Mouse (Mus musculus) kidney, postnatal 4 days (tissue): Measurements from ENCODE around the gene Apmap.
A peak's percentile ranks its signal among the peaks of the same experiment; 100 is the strongest.

Experiments used
- DNase-seq, 2 experiments: peaks; one replicate each; pipeline ENCODE4 v3.0.0; 2021; ENCODE audit warnings: mixed read lengths in 2 of 2

Gene Apmap

DNA sequence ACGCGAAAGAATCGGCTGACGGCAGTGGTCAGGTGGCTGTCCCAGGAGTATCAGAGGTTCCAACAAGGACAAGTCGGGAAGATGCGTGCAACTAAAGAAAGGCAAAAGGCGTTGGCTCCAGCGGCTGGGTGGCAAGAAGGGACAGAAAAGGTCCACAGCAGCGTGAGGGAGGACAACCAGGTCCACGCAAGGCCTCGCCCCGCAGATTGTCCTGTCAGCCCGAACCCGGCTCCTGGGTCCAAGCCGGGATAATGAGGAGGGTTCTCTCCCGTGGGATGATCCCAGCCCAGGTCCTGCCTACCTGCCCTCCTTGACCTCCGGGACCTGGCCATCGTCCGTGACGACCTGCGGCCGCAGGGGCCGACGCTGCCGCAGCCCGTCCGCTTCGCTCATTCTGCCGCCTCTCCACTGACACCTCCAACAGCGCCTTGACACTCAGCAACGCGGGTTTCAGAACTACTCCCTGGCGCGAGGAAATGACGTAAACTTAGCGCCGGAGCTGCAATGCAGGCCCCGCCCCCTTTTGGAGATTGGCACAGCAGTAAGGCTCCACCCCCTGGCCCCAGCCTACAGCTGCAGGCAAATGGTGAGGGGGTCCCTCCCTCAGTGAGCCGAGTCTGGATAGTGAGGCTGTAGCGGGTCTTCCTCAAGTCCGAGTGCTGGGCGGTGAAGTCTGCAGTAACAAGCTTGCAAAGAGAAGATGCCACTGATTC is at the start of gene Apmap:
TSS of gene Apmap (minus strand) at position 481 of the 713 bp plus-strand sequence.
- DNase-seq: peak; percentile 98 to 99

DNA sequence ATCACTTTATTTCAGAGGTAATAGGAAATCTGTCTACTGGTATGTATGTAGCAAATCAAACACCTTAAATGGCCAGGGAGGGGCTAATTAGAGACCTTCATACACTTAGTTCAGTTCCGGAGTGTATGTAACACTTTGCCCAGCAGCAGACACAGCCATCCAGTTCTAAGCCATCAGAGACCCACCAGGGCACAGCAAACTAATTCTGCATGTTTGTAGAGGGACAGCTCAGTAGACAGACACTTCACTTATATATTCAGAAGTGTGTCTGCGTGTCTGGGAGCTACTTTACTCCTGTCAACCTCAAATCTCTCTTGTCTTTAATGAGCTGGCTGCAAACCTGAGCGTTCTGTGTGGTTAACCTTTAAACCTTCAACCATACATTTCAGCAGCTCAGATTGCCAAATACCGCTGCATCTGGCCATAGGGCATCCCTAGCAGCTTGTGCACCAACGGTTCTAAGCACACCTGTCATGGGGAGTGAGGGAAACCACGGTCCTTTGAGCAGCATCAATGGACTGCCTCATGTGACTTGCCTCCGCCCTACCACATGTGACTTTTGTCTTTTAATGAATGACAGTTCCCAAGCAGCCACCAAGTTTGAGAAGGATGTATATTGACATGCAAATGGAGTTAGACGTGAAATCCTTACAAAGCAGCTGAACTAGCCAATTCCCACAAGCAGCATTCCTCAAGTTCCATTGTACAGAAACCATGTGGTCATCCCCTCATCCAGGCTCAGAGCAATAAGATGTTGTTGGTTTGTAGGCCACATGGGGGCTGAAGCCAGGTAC is 48.8 kb upstream of the Apmap start:
- peak in 1 of 2 experiments; percentile 24 for DNase-seq

- no peak for DNase-seq
Measured at GRCm38 (mm10) chr2:150656112-150656511, 47.7 kb upstream of the Apmap start.

DNA sequence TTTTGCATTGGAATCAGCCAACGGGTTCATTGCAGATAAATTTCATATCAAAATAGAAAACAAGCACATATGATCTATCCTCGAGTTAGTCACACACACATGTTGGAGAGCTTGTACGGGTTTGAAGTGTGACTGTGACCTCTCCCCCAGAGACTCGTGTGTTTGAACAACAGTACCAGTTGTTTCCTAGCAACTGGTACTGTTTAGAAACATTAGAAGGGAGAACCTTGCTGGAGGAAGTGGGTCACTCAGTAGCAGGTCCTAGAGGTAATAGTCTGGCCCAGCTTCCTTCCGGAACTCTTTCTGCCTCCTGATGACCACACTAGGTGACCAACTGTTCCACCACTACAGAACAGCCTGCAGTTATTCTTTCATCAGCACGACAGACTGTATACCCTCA is 46.9 kb upstream of the Apmap start:
- DNase-seq: no peak

- no peak for DNase-seq
Measured at GRCm38 (mm10) chr2:150654814-150655213, 46.4 kb upstream of the Apmap start.

DNA sequence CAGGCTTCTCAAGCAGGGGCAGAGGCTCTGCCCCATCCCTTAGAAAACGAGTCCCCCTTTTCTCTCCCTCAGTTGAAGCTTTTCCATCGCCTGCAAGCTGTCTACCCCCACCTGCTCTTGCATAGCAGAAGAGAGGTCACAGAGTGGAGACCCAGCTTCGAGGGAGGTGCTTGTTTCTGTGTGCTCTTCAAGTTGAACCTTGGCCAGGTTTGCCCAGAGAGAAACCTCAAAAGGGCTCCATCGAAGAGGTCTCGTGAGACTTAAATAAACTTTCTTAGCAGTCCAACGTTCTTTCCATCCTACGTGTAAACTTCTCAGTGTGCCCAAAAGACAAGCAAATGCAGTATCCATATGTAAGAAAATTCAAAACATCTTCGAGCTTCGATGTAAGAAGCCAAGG is 43.0 kb upstream of the Apmap start:
- no peak for DNase-seq

DNA sequence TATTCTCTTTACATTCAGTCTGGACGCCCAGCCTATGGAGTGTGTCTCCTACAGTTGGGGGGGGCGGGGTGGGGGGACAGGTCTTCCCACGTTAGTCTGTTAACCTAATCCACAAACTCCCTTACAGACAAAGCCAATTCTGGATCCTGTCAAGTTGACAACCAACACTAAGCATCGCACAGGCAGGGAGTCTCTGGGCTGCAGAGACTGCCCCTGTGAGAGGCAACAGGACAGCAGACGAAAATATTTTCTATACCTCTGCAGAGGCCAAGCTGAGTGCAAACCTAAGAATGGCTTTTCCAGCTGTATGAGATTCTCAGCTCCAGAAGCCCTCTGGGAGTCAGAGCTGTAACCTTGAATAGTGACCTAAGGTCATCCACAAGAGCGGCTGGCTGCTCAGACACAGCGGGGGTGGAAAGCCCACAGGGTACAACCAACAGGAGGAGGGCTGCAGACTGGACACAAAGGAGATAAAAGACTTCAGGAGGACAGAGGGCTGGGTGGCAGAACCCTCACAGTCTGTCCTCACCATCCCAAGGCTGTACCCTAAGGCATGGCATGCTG is 42.2 kb upstream of the Apmap start:
- DNase-seq: no peak

GRCm38 (mm10) chr2:150648300-150648895 is 40.0 kb upstream of the Apmap start:
- DNase-seq: no peak

GRCm38 (mm10) chr2:150647681-150648299 is 39.4 kb upstream of the Apmap start:
- DNase-seq: no peak

- no peak for DNase-seq
Measured at GRCm38 (mm10) chr2:150646411-150647121, 38.2 kb upstream of the Apmap start.

- DNase-seq: no peak
Measured at GRCm38 (mm10) chr2:150645225-150645624, 36.9 kb upstream of the Apmap start.

- DNase-seq: no peak
Measured at GRCm38 (mm10) chr2:150643726-150644415, 35.5 kb upstream of the Apmap start.

GRCm38 (mm10) chr2:150643166-150643565 is 34.8 kb upstream of the Apmap start:
- no peak for DNase-seq

DNA sequence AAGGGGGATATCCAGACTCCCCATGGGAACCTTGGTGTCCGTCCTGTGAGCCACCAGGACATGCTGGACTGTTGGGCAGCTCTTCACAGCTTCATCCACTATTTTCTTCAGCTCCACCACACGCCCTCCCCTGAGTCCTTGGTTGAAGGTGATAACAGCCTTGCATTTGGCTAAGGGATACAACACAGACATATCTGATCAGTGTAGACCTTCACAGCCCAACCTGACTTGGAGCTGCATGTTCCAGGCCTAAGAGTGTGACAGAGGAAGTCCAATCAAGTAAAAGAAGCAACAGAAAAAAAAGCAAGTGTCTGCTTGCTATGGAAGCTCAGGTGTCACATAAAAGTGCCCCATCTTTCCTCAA is 30.0 kb upstream of the Apmap start:
- DNase-seq: no peak

DNA sequence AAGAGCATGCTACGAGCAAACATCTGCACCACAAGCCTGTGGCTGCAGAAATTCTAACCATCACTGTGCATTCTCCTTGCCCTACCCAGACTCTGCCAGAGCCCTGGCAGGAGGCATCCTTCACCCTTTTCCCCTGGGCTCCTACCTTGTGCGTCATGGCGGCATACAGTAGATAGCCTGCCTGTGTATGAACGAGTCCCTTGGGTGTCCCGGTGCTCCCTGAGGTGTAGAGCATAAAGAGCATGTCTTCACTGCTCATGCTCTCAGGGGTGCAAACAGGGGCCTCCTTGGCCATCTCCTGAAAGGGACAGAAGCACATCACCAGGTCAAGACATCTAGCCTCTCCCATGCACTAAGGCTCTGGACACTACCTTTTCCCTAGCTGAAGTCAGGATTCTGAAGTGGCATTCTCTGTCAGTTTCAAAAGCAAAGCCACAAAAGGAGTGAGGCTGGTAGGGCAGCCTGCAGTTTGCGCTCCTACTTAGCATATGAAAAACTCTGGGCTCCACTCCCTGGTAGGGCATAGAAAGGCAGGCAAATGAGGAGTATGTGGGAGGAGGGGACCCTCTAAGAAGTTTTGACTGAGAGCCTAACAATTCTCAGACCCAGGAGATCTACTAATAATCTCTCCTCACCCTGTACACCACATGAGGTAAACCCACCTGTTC is 29.5 kb upstream of the Apmap start:
- no peak for DNase-seq

DNA sequence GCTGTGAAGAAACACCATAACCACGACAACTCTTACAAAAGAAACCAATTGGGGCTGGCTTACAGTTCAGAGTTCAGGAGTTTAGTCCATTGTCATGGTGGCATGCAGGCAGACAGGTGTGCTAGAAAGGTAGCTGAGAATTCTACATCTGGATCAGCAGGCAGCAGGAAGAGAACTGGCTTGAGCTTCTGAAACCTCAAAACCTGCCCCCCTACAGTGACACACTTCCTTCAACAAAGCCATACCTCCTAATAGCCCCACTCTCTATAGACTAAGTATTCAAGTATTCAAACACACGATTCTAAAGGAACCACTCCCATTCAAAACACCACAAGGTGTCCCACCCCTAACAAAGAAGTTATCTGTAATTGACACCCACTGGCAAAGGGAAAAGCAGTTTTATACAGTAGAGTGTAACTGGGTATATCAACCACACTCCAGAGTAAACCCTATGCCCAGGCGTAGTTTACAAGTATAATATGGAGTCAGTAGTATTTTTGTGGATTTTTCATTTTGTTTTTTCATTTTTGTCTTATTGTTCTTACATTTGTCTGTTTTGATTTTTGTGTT is 27.6 kb upstream of the Apmap start:
- DNase-seq: no peak

- no peak for DNase-seq
Measured at GRCm38 (mm10) chr2:150629255-150629654, 20.9 kb upstream of the Apmap start.

- DNase-seq: no peak
Measured at GRCm38 (mm10) chr2:150627140-150627539, 18.8 kb upstream of the Apmap start.

- no peak for DNase-seq
Measured at GRCm38 (mm10) chr2:150624926-150625325, 16.6 kb upstream of the Apmap start.

DNA sequence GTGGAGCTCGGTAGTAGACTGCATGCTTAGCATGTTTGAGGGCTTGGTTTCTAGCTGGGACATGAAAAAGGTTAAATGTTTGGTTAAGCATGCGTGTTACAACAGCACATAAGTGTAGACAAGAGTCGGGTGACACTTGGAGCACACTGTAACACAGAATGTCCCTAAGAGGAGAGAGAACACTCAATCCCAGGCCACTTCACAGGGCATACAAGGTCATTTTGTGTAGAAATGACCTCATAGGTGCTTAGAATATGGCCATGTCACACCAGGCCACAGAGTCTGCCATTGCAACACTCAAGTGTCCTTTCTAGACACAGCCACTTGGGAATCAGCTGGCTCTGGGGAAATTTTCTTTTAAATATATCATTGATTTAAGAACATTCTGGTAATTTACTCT is 15.6 kb upstream of the Apmap start:
- no peak for DNase-seq

DNA sequence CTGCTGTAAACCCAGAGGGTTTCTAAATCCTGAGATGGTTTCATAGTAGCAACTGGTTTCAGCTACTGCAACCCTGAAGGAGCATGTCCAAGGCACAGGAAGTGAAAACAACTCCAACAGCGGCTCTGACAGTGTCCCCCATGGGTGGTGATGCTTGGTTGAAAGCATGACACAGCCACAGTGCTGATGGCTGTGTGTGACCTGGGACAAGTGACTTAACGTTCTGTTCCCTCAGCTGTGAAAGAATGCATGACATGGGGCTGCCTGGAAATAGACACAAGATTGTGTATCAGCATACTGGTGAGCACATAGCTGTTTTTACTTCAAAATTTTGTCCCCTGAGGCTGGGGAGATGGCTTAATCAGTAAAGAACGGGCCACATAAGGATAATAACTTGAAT is 13.3 kb upstream of the Apmap start:
- DNase-seq: no peak
